Mouse (Mus musculus) WW6 (cell line): ENCODE data around the gene Ranbp3l.

ENCODE experiments used
- DNase-seq: peaks from one replicate; pipeline ENCODE4 v3.0.0-alpha.2; 2013; ENCODE audit warnings: low read depth, low spot score

Ranbp3l gene

DNA sequence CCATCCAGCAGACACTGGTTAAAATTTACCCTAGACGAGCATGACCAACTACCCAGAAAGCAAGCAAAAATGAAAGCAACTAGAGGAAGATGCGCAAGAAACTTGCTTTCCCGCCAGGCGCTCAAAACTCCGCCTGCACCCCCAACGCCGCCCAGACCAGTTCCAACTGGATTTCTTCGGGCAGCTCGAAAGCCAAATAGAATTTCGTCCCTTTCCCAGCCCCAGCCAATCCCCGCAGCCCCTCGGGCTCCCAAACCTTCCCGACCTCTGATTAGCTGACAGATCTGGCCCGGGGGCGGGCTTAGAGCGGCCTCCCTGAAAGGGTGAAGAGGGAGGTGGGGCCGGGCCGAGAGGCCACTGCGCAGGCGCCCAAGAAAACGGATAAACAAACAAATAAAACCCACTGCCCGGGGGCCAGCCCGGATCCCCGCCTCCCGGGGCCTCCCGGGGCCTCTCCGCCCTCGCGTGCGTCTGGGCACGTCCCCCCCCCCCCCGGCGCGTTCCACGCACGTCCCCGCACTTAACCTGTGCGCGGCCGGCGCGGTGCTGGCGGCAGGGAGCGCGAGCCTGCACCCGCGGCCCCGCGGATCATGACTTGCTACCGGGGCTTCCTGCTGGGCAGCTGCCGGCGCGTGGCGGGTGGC, 103.3 kb downstream of the Ranbp3l start, which contains the start of gene Nadk2:
Gene Nadk2, plus strand, starts transcription at position 349 of the 644 bp plus-strand sequence.
- peak; percentile 91 for DNase-seq

DNA sequence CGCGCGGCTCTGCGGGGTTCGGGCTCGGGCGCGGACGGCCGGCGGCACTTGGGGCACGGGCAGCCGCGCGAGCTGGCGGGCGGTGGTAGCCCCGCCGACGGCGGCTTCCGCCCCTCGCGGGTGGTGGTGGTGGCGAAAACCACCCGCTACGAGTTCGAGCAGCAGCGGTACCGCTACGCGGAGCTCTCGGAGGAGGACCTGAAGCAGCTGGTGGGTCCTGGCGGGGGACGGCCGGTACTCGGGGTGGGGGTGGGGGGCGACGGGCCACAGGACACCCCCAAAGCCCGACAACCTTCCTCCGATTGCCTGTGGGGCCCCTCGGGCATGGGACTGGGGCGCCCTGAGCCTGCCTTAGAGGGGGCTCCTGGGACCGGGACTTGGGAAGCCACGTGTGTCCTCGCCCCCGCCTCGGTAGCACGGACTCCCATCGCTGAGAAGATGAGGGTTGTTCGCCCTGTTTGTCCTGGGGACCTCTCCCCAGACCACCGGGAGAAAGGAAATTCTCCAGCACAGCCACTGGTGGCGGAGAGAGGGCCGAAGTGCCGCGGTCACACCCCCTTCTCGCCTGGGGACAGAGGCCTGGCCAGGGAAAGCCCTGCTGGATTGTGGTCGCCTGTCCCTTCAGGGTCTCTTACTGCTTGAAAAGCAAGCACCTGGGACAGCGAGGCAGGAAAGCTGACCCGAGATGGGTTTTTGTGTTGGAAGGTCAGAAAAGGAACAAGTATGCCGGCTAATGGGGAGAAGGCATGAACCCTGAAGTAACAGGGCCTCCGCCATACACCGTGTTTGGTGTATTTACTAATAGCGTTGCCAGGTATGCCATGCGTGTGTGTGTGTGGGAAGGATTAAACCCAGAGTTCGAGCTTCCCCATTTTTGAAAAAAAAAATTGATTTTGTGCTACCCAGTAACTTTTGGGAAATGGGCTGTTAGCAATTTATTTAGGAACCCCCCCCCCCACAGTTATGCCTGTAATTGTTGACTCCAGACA, 104.1 kb downstream of the Ranbp3l start:
- DNase-seq, result no peak

DNA sequence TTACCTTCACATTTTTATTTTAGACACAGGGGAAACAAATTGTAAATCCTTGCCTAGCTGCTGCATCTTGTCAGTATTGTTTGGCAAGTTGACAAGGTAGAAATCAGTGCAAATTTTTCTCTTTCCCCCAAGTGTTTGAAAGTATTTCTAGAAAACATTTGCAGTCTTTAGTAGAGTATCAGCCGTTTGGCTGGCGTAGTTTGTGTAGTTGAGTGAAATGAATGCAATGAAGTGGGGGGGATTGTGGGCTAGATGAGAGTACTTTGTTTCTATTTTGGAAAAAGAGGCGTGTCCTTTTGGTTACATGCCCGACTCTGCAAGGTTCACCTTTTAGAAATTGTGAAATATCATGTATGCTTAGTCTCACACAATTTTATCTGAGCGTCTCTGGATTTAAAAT, 104.9 kb downstream of the Ranbp3l start:
- DNase-seq, result no peak

DNA sequence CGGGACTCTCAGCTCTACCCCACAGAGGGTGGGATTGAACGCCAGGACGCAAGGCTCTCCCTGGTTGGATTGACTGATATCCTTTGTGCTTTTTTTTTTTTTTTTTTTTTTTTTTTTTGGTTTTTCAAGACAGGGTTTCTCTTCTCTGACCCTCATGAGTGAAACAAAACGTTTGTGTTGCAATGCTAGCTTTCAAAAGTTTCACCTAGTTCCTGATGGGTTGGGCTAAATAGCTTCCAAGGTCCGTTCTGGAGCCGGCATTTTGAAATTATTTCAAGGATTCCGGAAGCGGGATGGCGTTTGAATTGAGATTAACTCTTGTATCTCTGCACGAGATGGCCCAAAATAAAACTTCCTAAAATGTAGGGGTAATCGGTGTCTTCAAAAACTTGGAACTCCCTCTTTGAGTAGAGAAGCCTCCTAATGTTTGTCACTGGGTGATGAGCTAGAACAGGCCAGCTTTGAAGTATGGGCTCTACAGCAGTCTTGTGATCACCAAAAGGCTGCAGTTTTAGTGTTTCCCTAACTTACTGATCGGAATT, 105.4 kb downstream of the Ranbp3l start:
- no peak for DNase-seq

DNA sequence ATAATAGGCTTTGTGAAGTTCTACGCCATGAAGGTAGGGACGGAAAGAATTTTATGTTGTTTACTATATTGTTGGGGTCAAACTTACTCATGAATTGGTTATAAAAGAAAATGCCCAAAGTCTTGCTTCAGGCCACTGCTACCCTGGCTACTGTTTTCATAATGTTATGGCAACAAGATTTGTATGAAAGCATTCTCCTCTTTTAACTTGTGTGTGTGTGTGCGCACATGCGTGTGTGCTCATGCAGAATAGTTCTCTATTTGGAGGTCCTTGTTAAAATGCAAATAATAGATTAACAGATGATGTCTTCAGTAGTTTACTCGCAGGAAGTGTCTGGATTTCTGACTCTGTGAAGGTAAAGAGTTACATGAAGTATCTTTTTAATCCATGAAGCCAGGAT, 105.9 kb downstream of the Ranbp3l start:
- no peak for DNase-seq

DNA sequence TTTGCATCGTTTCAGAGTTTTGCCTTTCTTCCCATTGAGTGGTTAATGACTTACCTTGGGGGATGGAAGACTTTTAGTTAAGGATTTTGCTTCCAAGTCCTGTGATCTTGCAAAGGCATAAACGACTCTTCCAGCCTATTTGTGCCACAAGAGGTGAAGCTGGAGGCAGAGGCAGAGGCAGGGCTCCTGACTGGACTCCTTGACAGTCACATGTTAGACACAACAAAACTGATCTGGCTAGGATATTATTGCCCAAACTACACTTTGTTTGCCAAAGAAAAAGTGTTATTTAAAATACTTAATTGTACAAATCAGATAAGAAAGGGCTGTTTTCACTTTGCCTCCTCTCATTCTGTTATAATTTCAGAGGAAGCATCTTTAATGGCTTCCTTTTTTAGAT, 106.4 kb downstream of the Ranbp3l start:
- no peak for DNase-seq

DNA sequence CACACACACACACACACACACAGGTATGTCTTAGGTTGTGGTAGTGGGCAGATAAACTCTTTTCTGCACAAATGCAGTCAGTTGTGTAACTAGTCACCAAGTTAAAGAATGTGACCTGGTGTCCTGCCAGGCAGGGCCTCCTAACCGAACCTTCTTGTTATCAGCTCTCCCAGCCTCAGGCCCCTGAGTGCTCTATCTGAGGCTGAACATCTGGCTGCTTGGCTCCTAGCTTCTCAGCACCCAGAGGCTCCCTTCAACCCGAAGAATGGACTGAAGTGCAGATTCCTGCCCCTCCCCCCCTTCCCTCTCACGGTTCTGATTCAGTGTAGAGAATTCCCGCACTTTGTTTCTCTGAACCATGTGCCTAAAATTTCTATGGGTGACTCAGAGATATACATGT, 106.9 kb downstream of the Ranbp3l start:
- no peak for DNase-seq

DNA sequence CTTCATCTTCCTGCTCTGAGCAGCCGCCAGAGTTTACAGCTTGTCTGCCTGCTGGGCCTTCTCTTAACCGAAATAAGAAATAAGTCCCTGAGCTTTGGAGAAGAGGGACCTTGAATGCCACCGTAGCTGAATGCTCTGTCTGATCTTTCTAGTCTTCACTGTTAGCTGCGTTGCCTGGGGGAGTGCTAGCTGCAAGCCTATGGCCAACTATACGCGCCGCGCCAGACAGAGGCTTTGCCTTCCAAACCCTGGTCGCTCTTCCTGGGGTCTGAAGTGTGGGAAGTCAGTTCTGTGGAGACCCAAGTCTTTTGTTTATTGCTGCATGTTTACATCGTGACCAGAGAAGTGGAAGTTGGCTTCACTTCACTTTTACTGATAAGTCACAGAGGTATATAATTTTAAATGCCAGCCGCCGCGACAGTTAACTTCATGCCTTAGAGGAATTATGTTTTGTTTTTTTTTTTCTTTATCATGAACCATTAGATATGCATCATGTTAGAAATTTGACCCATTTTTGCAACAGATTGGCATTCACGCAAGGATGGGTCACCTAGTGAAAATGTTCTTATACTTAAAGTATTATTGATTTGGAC, 108.0 kb downstream of the Ranbp3l start:
- no peak for DNase-seq

DNA sequence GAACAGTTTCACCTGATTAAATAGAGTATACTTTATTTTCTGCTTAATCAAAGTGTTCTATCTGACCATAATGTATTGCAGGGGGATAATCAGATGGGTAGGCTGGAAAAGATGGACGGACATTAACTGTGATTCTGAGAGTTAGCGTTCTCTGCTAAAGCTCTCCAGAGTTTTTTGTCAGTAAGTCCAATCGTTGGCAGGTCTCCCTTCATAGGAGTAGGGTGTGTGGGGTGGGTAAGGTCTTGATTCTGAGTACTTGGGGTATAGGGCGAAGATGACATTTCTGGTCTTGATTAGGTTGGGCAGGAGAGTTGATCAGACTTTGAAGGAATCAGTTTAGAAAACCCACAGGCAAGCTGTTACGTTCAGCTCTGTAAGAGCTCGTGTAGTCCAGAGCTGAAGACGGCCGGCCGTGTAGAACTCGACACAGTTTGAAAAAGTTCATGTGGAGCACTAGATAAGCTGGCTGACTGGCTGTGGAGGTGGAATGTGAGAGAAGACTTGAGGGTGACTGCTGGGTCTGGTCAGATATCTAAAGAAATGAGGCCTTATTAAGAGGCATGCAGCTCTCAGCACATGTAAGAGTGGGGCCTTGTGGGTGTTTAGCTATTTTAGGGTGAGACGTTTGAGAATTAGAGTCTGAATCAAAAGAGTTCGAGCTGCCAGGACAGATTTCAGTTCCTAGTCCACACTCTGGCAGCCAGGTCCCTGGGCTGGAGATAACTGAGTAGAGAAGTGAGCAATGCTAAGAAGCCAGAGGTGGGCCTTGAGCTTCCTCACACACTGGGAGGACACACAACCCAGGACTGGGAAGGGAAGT, 110.9 kb downstream of the Ranbp3l start:
- no peak for DNase-seq

DNA sequence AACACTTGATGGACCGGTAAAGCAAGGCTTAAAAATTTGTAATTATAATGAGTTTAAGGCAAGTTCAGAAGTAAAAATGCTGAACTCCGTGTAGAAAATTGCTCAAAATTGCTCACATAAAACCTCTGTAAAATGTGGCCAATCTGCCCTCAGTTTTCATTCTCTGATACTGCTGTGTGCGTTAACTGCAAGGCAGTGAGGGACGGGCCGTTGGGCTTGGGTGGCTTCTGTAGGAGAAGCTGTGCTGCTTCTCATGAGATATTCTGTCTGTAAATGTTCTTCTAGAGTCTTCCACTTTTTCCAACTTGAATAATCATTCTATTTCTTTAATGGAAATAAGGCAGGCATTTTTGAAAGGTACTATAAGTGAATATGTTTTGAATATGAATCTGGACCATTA, 111.9 kb downstream of the Ranbp3l start:
- no peak for DNase-seq

DNA sequence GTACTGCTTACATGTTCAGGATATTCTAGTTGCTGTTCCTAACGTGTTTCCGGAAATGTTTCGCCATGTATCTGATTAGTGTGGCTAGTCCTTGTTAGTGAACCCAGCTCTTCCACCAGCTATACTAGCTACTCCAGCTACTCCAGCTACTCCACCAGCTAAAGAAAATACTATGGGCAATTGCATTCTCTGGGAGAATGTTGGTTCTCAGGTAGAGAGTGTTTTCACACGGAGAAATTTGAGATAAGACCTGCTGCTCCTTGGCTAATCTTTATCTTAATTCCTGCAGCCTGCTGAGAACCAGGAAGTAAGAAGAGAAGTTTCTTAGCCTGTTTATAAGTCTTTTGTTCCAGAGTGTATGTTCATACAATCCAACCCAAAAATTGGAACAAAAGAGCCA, 112.5 kb downstream of the Ranbp3l start:
- DNase-seq, result no peak

DNA sequence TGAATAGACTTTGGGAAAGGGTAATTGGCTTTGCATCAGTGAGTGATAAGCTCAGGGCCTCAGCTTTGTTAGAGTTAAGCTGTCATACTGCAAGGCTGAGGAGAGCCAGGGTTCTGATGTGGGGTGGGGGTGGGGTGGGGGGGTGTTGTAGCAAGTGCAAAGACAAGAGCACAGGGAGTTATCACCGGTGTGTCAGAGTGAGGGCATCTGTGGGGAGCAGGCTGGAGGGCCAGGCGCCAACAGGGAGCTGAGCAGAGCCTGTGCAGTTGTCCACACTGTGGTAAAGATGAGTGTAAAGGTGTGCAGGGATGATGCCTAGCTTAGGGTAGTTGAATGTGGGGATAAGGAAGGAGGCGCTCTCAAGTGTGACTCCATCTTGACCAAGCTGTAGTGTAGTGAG, 113.5 kb downstream of the Ranbp3l start:
- no peak for DNase-seq

DNA sequence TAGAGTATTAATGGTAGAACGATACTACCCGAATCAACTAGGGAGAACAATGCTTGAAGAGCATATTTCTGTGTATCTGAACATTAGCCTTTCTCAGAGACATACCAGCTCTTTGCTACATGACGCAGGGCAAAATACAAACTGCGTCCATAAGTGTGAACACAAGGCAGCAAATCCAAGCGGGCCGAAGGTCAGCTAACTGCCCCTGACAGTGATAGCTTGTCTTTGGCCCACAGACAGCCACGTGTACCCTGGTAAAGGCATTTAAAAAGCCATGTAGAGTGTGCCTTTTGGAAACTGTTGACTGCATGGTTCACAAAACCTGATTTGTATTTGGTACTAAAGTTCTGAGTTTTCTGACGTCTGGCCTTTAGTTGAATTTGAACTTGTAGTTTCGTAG, 115.0 kb downstream of the Ranbp3l start:
- no peak for DNase-seq

DNA sequence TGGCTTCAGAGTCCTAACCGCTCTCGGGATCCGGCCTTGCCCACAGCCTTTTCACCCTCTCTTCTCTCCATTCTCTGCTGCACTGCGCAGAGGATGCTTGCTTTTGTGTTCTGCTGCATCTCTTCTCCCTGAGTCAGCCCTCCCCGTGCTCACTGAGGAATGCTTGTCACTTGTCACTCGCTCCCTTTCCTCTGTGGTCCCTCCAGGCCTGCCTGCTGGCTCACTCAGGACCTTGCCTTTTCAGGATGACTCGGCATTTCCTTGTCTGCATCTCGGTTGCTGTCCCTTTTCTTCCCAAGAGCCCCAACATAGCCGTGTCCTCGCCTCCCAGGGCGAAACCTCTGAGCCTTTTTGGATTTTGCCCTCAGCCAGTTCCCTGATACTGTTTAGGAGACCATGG, 119.1 kb downstream of the Ranbp3l start:
- DNase-seq, result no peak

DNA sequence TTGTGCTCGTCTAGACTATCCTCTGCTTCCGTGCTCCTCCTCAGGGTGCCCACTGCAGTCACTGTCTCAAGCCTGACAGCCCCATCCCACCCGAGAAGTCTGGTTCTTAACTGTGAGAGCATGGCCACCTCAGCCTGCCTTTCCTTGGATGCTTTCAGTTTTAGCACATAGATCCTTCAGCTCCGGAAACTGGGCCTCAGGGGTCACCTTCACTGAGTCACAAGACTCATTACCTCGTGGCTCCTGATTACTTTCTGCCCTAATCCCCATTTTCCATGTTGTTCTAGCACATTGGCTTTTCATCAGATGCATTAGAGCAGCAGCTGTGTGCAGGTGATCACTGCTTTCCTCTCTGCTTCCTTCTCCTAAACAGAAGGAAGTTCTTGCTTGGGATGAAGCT, 119.7 kb downstream of the Ranbp3l start:
- DNase-seq, result no peak

DNA sequence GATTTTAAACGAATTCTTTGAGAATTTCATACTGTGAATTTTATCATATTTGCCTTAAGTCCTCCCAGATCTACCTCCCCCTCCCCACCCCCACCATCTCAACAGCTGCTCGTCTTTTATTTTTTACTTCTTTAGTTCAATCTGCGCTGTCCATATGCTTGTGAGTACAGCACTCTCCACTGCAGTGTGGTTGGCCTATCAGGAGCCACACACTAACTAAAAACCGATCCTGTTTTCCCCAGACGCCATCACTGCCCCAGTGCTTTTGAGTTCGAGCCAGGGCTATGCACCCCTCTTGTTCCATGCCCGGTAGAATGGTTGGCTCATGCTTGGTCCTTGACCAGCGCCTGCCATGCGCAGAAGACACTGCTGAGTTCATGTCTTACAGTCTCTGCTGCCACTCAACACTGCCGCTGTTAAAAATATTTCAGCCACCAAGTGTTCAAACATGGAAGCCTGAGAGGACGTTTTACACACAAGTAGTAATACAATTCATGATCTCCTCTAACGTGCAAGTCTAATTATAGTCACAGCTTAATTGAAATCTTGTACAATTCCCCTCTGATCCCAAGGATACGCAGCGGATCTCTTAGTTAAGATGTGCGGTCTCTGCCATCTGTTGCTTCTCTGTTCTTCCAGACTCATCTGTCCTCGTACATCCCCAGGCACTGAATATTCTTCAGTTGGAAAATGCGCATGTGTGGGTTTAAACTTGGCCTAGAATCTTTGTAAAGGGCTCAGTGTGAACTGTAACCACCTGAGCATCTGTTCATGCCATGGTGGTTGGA, 120.3 kb downstream of the Ranbp3l start:
- no peak for DNase-seq

DNA sequence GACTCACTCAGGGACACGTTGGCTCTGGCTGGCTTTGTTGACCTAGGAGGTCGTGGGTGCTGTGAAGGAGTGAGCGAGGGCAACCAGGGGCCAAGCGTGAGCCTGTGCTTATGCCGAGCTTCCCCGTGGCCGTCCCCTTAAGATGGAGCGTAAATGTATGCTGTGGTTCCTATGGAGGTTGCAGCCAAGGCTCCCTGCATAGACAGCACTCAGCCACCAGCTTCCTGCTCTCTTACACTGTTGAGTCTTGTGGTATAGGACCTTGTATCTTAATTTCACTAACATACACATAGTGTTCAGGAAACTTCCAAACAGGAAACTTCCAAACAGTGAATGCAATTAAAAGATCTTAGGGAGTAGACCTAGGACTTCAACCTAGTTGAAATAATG, 120.9 kb downstream of the Ranbp3l start:
- no peak for DNase-seq

DNA sequence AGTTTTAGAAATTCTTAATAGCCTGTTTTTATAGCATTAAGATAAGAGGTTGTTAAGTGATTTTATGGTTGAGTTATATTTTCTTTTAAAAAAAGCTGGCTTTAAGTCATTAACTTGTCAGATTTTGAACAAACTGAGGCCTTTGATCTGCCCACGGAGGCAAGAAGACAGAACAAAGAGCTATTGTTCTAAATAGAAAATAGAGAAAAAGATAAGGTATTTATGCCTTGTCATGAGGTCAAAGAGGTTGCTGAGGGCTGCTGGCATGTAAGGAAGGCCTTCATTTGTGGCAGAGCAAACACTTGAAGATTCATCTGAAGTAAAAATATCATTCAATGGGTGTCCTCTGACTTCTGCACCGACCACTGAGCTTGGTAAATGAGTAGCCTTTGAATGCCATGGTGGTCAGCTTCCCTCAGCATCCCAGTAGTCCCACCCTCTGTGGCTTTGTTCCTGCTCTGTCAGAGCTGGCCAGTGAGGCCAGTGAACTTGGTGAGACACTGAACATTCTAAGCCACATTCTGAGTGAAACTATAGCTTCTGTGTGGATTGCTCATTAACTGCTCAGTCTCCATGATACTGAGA, 121.5 kb downstream of the Ranbp3l start:
- DNase-seq, result no peak

DNA sequence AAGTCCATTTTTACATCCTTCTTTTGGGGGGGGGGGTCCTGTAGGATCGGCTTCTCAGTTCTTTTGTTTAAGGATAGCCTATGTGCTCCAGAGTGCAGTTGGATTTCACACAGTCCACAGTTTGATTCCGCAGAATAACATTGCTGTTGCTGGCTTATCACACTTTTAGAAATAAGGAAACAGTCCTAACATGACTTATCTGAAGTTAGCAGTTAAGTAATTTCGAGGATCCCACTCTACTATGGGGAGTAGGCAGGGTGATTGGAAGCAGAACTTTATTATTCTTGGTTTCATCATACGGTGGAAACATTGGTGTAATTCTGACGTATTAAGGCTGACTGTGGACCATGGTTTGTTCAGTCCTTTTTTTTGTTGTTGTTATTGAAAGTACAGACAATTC, 122.9 kb downstream of the Ranbp3l start:
- no peak for DNase-seq
